Mouse (Mus musculus) layer of hippocampus, postnatal 14 days (tissue): Measurements from ENCODE around the gene Krtap2-4. TPM values are rescaled to one million over a fixed set of nuclear protein-coding genes. Genes with fewer than 3 reads are reported as not detected.

Source experiments
- DNase-seq, 2 experiments: peaks; one replicate each; pipeline ENCODE4 v3.0.0; 2021 to 2022; ENCODE audit warnings: low spot score in 2 of 2, mixed read lengths in 1 of 2
- total RNA-seq, 2 experiments: library from RNA; stranded (reverse); gene quantifications; 2 replicates each; pipeline ENCODE4 v1.2.3; 2021

Krtap2-4 gene
- total RNA-seq, 2 experiments from 2014 or later: not detected

- DNase-seq: no peak
Observed at GRCm38 (mm10) chr11:99583245-99583704, 31.4 kb downstream of the Krtap2-4 start, which contains the start of gene Krtap1-4. Gene Krtap1-4, minus strand, starts transcription at chr11:99583654.

DNA sequence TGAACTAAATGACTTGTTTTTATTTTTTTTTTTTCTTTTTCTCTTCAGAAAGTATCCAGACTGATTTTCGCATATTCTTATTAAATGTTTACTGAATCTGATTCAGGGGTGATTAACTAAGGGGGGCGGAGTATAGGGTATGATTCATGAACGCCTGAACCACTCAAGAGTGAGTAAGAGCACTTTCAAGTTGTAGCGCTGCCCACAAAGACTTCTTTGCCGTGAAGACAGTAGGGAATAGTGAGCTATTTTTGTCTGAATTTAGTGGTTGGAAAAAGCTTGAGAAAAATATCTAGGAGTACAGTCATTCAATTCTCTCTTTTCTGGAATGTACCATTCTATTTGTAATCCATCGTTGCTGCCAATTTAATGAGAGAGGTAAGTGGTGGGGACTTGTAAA lies 33.1 kb downstream of the Krtap2-4 start:
- no peak for DNase-seq

- DNase-seq: no peak
Observed at GRCm38 (mm10) chr11:99581051-99581450, 33.6 kb downstream of the Krtap2-4 start.

GRCm38 (mm10) chr11:99580636-99581035 lies 34.0 kb downstream of the Krtap2-4 start, which contains the start of gene Krtap1-5:
Gene Krtap1-5, minus strand, starts transcription at chr11:99581016.
- no peak for DNase-seq

DNA sequence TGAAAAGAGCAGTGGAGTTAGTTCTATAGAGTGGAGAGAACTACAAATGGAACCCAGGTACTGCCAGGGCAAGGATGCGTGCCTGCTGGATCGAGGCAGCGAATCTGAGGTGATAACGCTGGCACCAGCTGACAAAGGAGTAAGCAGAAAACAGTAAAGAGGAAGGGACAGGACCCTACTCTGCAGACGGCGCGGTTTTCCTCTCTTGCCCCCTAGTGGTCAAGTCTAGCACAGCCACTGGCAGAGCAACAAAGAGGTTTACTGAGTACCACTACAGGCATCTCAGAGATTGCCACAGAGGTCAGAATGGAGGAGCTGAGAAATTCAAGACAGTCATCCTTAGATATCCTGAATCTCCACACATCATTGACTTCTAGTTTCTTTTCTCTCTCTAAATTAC lies 40.5 kb downstream of the Krtap2-4 start:
- peak; percentile 60 to 65 for DNase-seq

DNA sequence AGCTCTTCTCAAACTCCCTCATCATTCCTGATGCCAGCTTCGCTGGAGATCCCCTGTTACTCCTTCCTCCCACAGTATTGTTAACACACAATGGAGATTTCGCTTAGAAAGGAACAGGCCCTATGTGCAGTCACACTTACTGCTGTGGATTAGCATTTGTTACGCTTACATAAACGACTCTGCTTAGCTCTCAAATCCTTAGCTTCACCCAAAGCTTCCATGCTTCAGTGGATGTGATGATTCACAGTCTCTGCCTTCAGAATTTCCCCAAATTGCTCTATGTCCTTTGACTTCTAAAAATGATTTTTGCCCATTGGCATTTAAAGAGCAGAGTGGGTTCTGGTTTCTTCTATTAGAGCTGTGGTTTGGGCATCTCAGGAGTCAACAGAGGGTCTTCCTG lies 41.5 kb downstream of the Krtap2-4 start:
- no peak for DNase-seq

GRCm38 (mm10) chr11:99566530-99566929 lies 48.1 kb downstream of the Krtap2-4 start, which contains the start of gene Krtap3-1:
Gene Krtap3-1, minus strand, starts transcription at chr11:99566630.
- DNase-seq: no peak

Other genes starting within 250 kb of the Krtap2-4 start
- under 1 TPM; 0.32 to 0.45 TPM for gene Krt28, start 239.9 kb downstream of the Krtap2-4 start, total RNA-seq
- 10 to 100 TPM; 13.0 to 14.4 TPM for gene Krt10, start 225.5 kb downstream of the Krtap2-4 start, total RNA-seq
- 1 to 10 TPM; 1.1 to 1.5 TPM for gene Krt12, start 192.6 kb downstream of the Krtap2-4 start, total RNA-seq
- not detected for gene Krt20, start 176.7 kb downstream of the Krtap2-4 start, total RNA-seq
- not detected for gene Krt23, start 121.7 kb downstream of the Krtap2-4 start, total RNA-seq
- not detected for gene Krt39, start 93.5 kb downstream of the Krtap2-4 start, total RNA-seq
- gene Krt40, start 71.7 kb downstream of the Krtap2-4 start, total RNA-seq: not detected
- gene Krtap3-3, start 64.0 kb downstream of the Krtap2-4 start, total RNA-seq: not detected
- gene Krtap3-2, start 58.0 kb downstream of the Krtap2-4 start, total RNA-seq: not detected
- not detected for gene Gm11939, start 55.4 kb downstream of the Krtap2-4 start, total RNA-seq
- not detected for gene Krtap3-1, start 48.2 kb downstream of the Krtap2-4 start, total RNA-seq
- not detected for gene Krtap1-5, start 33.8 kb downstream of the Krtap2-4 start, total RNA-seq
- not detected for gene Krtap1-4, start 31.2 kb downstream of the Krtap2-4 start, total RNA-seq
- not detected for gene Krtap1-3, start 23.5 kb downstream of the Krtap2-4 start, total RNA-seq
- not detected for gene Krtap9-3, start 16.7 kb downstream of the Krtap2-4 start, total RNA-seq
- gene Gm11938, start 11.5 kb downstream of the Krtap2-4 start, total RNA-seq: not detected
- not detected for gene Gm11937, start 4.7 kb downstream of the Krtap2-4 start, total RNA-seq
- not detected for gene Gm11562, start 5.6 kb upstream of the Krtap2-4 start, total RNA-seq
- gene Krtap4-1, start 13.4 kb upstream of the Krtap2-4 start, total RNA-seq: not detected
- gene Krtap4-2, start 20.2 kb upstream of the Krtap2-4 start, total RNA-seq: not detected
- gene Krtap4-7, start 29.2 kb upstream of the Krtap2-4 start, total RNA-seq: not detected
- gene Gm11555, start 35.4 kb upstream of the Krtap2-4 start, total RNA-seq: not detected
- not detected for gene Gm11563, start 44.1 kb upstream of the Krtap2-4 start, total RNA-seq
- gene Krtap4-6, start 51.1 kb upstream of the Krtap2-4 start, total RNA-seq: not detected
- not detected for gene Gm14190, start 75.9 kb upstream of the Krtap2-4 start, total RNA-seq
- gene Gm14180, start 119.4 kb upstream of the Krtap2-4 start, total RNA-seq: not detected
- gene Gm11595, start 158.1 kb upstream of the Krtap2-4 start, total RNA-seq: not detected
- gene Krtap4-8, start 165.9 kb upstream of the Krtap2-4 start, total RNA-seq: not detected
- not detected for gene Krtap4-9, start 170.4 kb upstream of the Krtap2-4 start, total RNA-seq
- not detected for gene Gm11596, start 178.6 kb upstream of the Krtap2-4 start, total RNA-seq
- gene Gm11569, start 184.1 kb upstream of the Krtap2-4 start, total RNA-seq: not detected
- gene Gm11554, start 189.6 kb upstream of the Krtap2-4 start, total RNA-seq: not detected
- not detected for gene Krtap4-13, start 195.0 kb upstream of the Krtap2-4 start, total RNA-seq
- not detected for gene Gm11564, start 200.8 kb upstream of the Krtap2-4 start, total RNA-seq
- not detected for gene 2300003K06Rik, start 223.2 kb upstream of the Krtap2-4 start, total RNA-seq
- not detected for gene Krtap4-16, start 236.8 kb upstream of the Krtap2-4 start, total RNA-seq
- not detected for gene Gm11568, start 243.1 kb upstream of the Krtap2-4 start, total RNA-seq
- not detected for gene Gm11559, start 249.6 kb upstream of the Krtap2-4 start, total RNA-seq